Mouse (Mus musculus): Measurements from ENCODE around the gene Rccd1. TPM values are rescaled to one million over a fixed set of nuclear protein-coding genes. Genes with fewer than 3 reads are reported as not detected.

Gene Rccd1
- polyA plus RNA-seq (2012; rRNA removed) = 22.2 and 30.1 TPM in 2 replicates

- DNase-seq (ENCODE audit: low read depth) = peak; percentile 99
- TF ChIP-seq CTCF (IDR thresholded peaks at IDR 0.05; ENCODE audit: borderline replicate concordance, extremely low read depth, insufficient read depth, insufficient read length) = no peak
- peak; percentile 40; the same call in 1 of the 2 replicates for TF ChIP-seq POLR2A (IDR thresholded peaks at IDR 0.05; ENCODE audit: borderline replicate concordance, extremely low read depth, insufficient read depth, insufficient read length, poor library complexity, severe bottlenecking)
Observed at GRCm38 (mm10) chr7:80324043-80324815, at the start of gene Rccd1. TSS of gene Rccd1 (minus strand) at chr7:80324454.

- DNase-seq (ENCODE audit: low read depth) = peak; percentile 60
- TF ChIP-seq CTCF (IDR thresholded peaks at IDR 0.05; ENCODE audit: borderline replicate concordance, extremely low read depth, insufficient read depth, insufficient read length) = no peak
- no peak for TF ChIP-seq POLR2A (IDR thresholded peaks at IDR 0.05; ENCODE audit: borderline replicate concordance, extremely low read depth, insufficient read depth, insufficient read length, poor library complexity, severe bottlenecking)
Observed at GRCm38 (mm10) chr7:80373850-80374249, 49.6 kb upstream of the Rccd1 start.

- TF ChIP-seq CTCF (IDR thresholded peaks at IDR 0.05; ENCODE audit: borderline replicate concordance, extremely low read depth, insufficient read depth, insufficient read length) = no peak
- TF ChIP-seq POLR2A (IDR thresholded peaks at IDR 0.05; ENCODE audit: borderline replicate concordance, extremely low read depth, insufficient read depth, insufficient read length, poor library complexity, severe bottlenecking) = no peak
- no peak for DNase-seq (ENCODE audit: low read depth)
Observed at GRCm38 (mm10) chr7:80373352-80373751, 49.1 kb upstream of the Rccd1 start.

- DNase-seq (ENCODE audit: low read depth) = no peak
- no peak for TF ChIP-seq POLR2A (IDR thresholded peaks at IDR 0.05; ENCODE audit: borderline replicate concordance, extremely low read depth, insufficient read depth, insufficient read length, poor library complexity, severe bottlenecking)
- no peak for TF ChIP-seq CTCF (IDR thresholded peaks at IDR 0.05; ENCODE audit: borderline replicate concordance, extremely low read depth, insufficient read depth, insufficient read length)
Observed at GRCm38 (mm10) chr7:80372667-80373066, 48.4 kb upstream of the Rccd1 start.

GRCm38 (mm10) chr7:80372166-80372565, 47.9 kb upstream of the Rccd1 start:
- DNase-seq (ENCODE audit: low read depth) = no peak
- TF ChIP-seq CTCF (IDR thresholded peaks at IDR 0.05; ENCODE audit: borderline replicate concordance, extremely low read depth, insufficient read depth, insufficient read length) (no peak), POLR2A (IDR thresholded peaks at IDR 0.05; ENCODE audit: borderline replicate concordance, extremely low read depth, insufficient read depth, insufficient read length, poor library complexity, severe bottlenecking) (no peak)

GRCm38 (mm10) chr7:80371041-80371751, 46.9 kb upstream of the Rccd1 start, which contains the start of gene Man2a2:
TSS of gene Man2a2 (minus strand) at chr7:80371375.
- DNase-seq (ENCODE audit: low read depth) = peak; percentile 86
- TF ChIP-seq POLR2A (IDR thresholded peaks at IDR 0.05; ENCODE audit: borderline replicate concordance, extremely low read depth, insufficient read depth, insufficient read length, poor library complexity, severe bottlenecking) = peak; percentile 79
- TF ChIP-seq CTCF (IDR thresholded peaks at IDR 0.05; ENCODE audit: borderline replicate concordance, extremely low read depth, insufficient read depth, insufficient read length) = peak; percentile 72

- peak; percentile 77 for DNase-seq (ENCODE audit: low read depth)
- TF ChIP-seq CTCF (IDR thresholded peaks at IDR 0.05; ENCODE audit: borderline replicate concordance, extremely low read depth, insufficient read depth, insufficient read length) = no peak
- no peak for TF ChIP-seq POLR2A (IDR thresholded peaks at IDR 0.05; ENCODE audit: borderline replicate concordance, extremely low read depth, insufficient read depth, insufficient read length, poor library complexity, severe bottlenecking)
Observed at GRCm38 (mm10) chr7:80370649-80371040, 46.4 kb upstream of the Rccd1 start.

GRCm38 (mm10) chr7:80369967-80370431, 45.7 kb upstream of the Rccd1 start:
- peak; percentile 25 for DNase-seq (ENCODE audit: low read depth)
- TF ChIP-seq POLR2A (IDR thresholded peaks at IDR 0.05; ENCODE audit: borderline replicate concordance, extremely low read depth, insufficient read depth, insufficient read length, poor library complexity, severe bottlenecking) = no peak
- TF ChIP-seq CTCF (IDR thresholded peaks at IDR 0.05; ENCODE audit: borderline replicate concordance, extremely low read depth, insufficient read depth, insufficient read length) = no peak

- no peak for DNase-seq (ENCODE audit: low read depth)
- TF ChIP-seq POLR2A (IDR thresholded peaks at IDR 0.05; ENCODE audit: borderline replicate concordance, extremely low read depth, insufficient read depth, insufficient read length, poor library complexity, severe bottlenecking) (no peak), CTCF (IDR thresholded peaks at IDR 0.05; ENCODE audit: borderline replicate concordance, extremely low read depth, insufficient read depth, insufficient read length) (no peak)
Observed at GRCm38 (mm10) chr7:80369461-80369860, 45.2 kb upstream of the Rccd1 start.

- DNase-seq (ENCODE audit: low read depth) = no peak
- no peak for TF ChIP-seq CTCF (IDR thresholded peaks at IDR 0.05; ENCODE audit: borderline replicate concordance, extremely low read depth, insufficient read depth, insufficient read length)
- no peak for TF ChIP-seq POLR2A (IDR thresholded peaks at IDR 0.05; ENCODE audit: borderline replicate concordance, extremely low read depth, insufficient read depth, insufficient read length, poor library complexity, severe bottlenecking)
Observed at GRCm38 (mm10) chr7:80368635-80369421, 44.6 kb upstream of the Rccd1 start.

GRCm38 (mm10) chr7:80368009-80368408, 43.8 kb upstream of the Rccd1 start:
- DNase-seq (ENCODE audit: low read depth) = no peak
- TF ChIP-seq CTCF (IDR thresholded peaks at IDR 0.05; ENCODE audit: borderline replicate concordance, extremely low read depth, insufficient read depth, insufficient read length) = no peak
- no peak for TF ChIP-seq POLR2A (IDR thresholded peaks at IDR 0.05; ENCODE audit: borderline replicate concordance, extremely low read depth, insufficient read depth, insufficient read length, poor library complexity, severe bottlenecking)
